Mouse (Mus musculus): ENCODE measurements at regions not wholly inside any gene's neighbourhood (a gene's known extent, or its start where the extent isn't known, plus 50 kb on each side); places are given as distances from the start of the nearest gene placed in this dataset.

GRCm38 (mm10) chr12:26680568-26680947, 211.6 kb downstream of the Cmpk2 start:
- DNase-seq, result no peak
- intact Hi-C loops (cut with DNase I), result no loop called here

GRCm38 (mm10) chr12:26679887-26680567, 211.0 kb downstream of the Cmpk2 start:
- intact Hi-C loops (cut with DNase I), result no loop called here
- DNase-seq, result no peak

- DNase-seq, result no peak
- intact Hi-C loops (cut with DNase I), result no loop called here
These were observed 196.5 kb downstream of the Cmpk2 start for GRCm38 (mm10) chr12:26665466-26665865.

GRCm38 (mm10) chr12:26654251-26654650, 185.2 kb downstream of the Cmpk2 start:
- no peak for DNase-seq
- intact Hi-C loops (cut with DNase I), result no loop called here

- no peak for DNase-seq
These were observed 184.8 kb downstream of the Cmpk2 start for GRCm38 (mm10) chr12:26653781-26654180.

GRCm38 (mm10) chr12:26646141-26646540, 177.1 kb downstream of the Cmpk2 start:
- intact Hi-C loops (cut with DNase I), result no loop called here
- DNase-seq, result no peak

More at GRCm38 (mm10) chr12:26653781-26654180, 184.8 kb downstream of the Cmpk2 start:
- intact Hi-C loops (cut with DNase I), result no loop called here

GRCm38 (mm10) chr12:26635665-26636241, 166.7 kb downstream of the Cmpk2 start:
- DNase-seq, result no peak
- intact Hi-C loops (cut with DNase I), result no loop called here

GRCm38 (mm10) chr12:26635253-26635652, 166.2 kb downstream of the Cmpk2 start:
- intact Hi-C loops (cut with DNase I), result no loop called here
- DNase-seq, result no peak

- no peak for DNase-seq
- intact Hi-C loops (cut with DNase I), result no loop called here
These were observed 162.8 kb downstream of the Cmpk2 start for GRCm38 (mm10) chr12:26631795-26632122.

GRCm38 (mm10) chr12:26631111-26631794, 162.2 kb downstream of the Cmpk2 start:
- intact Hi-C loops (cut with DNase I), result no loop called here
- no peak for DNase-seq

- DNase-seq, result no peak
- intact Hi-C loops (cut with DNase I), result no loop called here
These were observed 152.3 kb downstream of the Cmpk2 start for GRCm38 (mm10) chr12:26621135-26621932.

GRCm38 (mm10) chr12:26620501-26621134, 151.6 kb downstream of the Cmpk2 start:
- DNase-seq, result no peak
- intact Hi-C loops (cut with DNase I), result no loop called here

GRCm38 (mm10) chr12:26617969-26618368, 149.0 kb downstream of the Cmpk2 start:
- intact Hi-C loops (cut with DNase I), result no loop called here

GRCm38 (mm10) chr12:26613086-26613705, 144.2 kb downstream of the Cmpk2 start:
- intact Hi-C loops (cut with DNase I), result no loop called here
- no peak for DNase-seq

More at GRCm38 (mm10) chr12:26617969-26618368, 149.0 kb downstream of the Cmpk2 start:
- no peak for DNase-seq

GRCm38 (mm10) chr12:26610079-26610478, 141.1 kb downstream of the Cmpk2 start:
- no peak for DNase-seq

GRCm38 (mm10) chr12:26598501-26598900, 129.5 kb downstream of the Cmpk2 start:
- intact Hi-C loops (cut with DNase I), result no loop called here

More at GRCm38 (mm10) chr12:26610079-26610478, 141.1 kb downstream of the Cmpk2 start:
- intact Hi-C loops (cut with DNase I), result no loop called here

GRCm38 (mm10) chr12:26592125-26592524, 123.1 kb downstream of the Cmpk2 start:
- no peak for DNase-seq
- intact Hi-C loops (cut with DNase I), result no loop called here

More at GRCm38 (mm10) chr12:26598501-26598900, 129.5 kb downstream of the Cmpk2 start:
- DNase-seq, result no peak

- DNase-seq, result no peak
- intact Hi-C loops (cut with DNase I), result no loop called here
These were observed 120.1 kb downstream of the Cmpk2 start for GRCm38 (mm10) chr12:26589091-26589490.

GRCm38 (mm10) chr12:26577438-26577837, 108.4 kb downstream of the Cmpk2 start:
- intact Hi-C loops (cut with DNase I), result no loop called here
- no peak for DNase-seq

GRCm38 (mm10) chr12:26571602-26572001, 102.6 kb downstream of the Cmpk2 start:
- DNase-seq, result no peak
- intact Hi-C loops (cut with DNase I), result no loop called here

Measured in heart, postnatal 36 days (tissue).